Mouse (Mus musculus) heart, embryonic 12.5 days (tissue): Measurements from ENCODE around the gene Ythdf1. TPM values are rescaled to one million over a fixed set of nuclear protein-coding genes. Genes with fewer than 3 reads are reported as not detected.

Experiments
- ATAC-seq: fragments of 200-750 bp; cut with Nextera tagmentation; 2 replicates; pipeline ENCODE4 v1.8.0; 2017; ENCODE audit warnings: moderate TSS enrichment, moderate library complexity; ENCODE audit not compliant: insufficient number of reproducible peaks, low FRiP score
- H3K27ac ChIP-seq: fragments of 300-500 bp; sonication (generic); 2 replicates; pipeline ENCODE4 v1.5.1; 2016; ENCODE audit warnings: mild to moderate bottlenecking, moderate library complexity; ENCODE audit not compliant: poor library complexity, severe bottlenecking
- H3K27me3 ChIP-seq: fragments of 300-500 bp; sonication (generic); replicated peaks from 2 replicates; pipeline ENCODE4 v1.6.1; 2016; ENCODE audit warnings: mild to moderate bottlenecking, moderate library complexity
- H3K36me3 ChIP-seq: fragments of 300-500 bp; sonication (generic); 2 replicates; pipeline ENCODE4 v1.6.1; 2016; ENCODE audit warnings: mild to moderate bottlenecking, moderate library complexity
- H3K4me1 ChIP-seq: fragments of 300-500 bp; sonication (generic); replicated peaks from 2 replicates; pipeline ENCODE4 v1.6.1; 2016; ENCODE audit warnings: mild to moderate bottlenecking
- H3K4me2 ChIP-seq: fragments of 300-500 bp; sonication (generic); 2 replicates; pipeline ENCODE4 v1.6.1; 2016; ENCODE audit warnings: mild to moderate bottlenecking, moderate library complexity
- H3K4me3 ChIP-seq: fragments of 300-500 bp; sonication (generic); 2 replicates; pipeline ENCODE4 v1.5.1; 2016; ENCODE audit warnings: mild to moderate bottlenecking
- H3K9ac ChIP-seq: fragments of 300-500 bp; sonication (generic); 2 replicates; pipeline ENCODE4 v1.6.1; 2016; ENCODE audit warnings: mild to moderate bottlenecking, moderate library complexity
- H3K9me3 ChIP-seq: fragments of 300-500 bp; sonication (generic); replicated peaks from 2 replicates; pipeline ENCODE4 v1.6.1; 2016; ENCODE audit warnings: mild to moderate bottlenecking, moderate library complexity
- WGBS: fragments of 180-500 bp; shearing (Covaris S2); methylation state at CpG from one replicate; pipeline ENCODE4 v1.1.7; 2016; 5-methylcytosine and 5-hydroxymethylcytosine counted together
- polyA plus RNA-seq: library from polyadenylated mRNA; unstranded; fragments of >200 nt; fragmentation: Nextera tagmentation; extraction: Ambion mirVana; gene quantifications from 2 replicates; pipeline ENCODE4 v1.2.1, GENCODE M21; 2016

The Ythdf1 gene
- polyA plus RNA-seq, 1 experiment from 2014 or later: 44.9 TPM

DNA sequence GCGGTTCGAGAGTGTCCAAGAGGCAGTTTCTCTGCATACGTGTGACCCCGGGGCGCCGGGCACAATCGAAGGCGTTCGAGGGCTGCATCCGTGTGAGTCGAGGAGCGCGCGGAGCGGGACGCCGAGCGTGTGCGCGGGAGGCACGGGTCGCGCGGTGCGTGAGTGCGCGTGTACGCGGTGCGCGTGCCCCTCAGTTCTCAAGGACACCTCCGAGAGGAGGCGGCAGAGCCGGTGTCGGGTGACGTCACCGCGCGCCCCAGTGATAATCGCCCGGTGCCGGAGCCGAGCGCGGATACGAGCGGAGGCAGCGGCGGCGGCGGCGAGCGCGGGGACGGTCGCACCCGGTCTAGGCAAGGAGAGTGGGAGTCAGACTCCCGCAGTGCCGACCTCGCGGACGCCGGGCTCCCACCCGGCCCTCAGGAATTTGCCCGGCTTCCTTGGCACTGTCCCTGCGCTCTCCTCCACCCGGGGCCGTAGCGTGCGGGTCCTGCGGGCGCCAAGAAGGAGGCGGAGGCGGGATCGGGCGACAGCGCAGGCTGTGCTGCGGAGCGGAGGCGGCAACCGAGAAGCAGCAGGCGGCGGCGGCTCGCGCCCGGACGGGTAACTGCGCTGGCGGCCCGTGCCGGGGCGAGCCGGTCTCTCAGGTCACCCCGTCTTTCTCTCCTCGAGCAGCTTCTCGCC is 27.8 kb downstream of the Ythdf1 start:
- Histone ChIP-seq H3K27me3 (peaks cover 100% of the 10 kb centered on the region), H3K27ac (no peak overlapping the region), H3K9me3 (no peaks in the 10 kb centered on the region), H3K36me3 (no peaks in the 10 kb centered on the region), H3K9ac (no peak overlapping the region), H3K4me1 (peaks cover 30% of the 10 kb centered on the region), H3K4me2 (peak overlapping the region; percentile 78), H3K4me3 (peak overlapping the region; percentile 51)
- 0 out of 2 replicates have a peak, but pooled peaks have one; percentile 12 for ATAC-seq
- WGBS: under 1% methylated on average over 78 of the region's 97 CpGs

DNA sequence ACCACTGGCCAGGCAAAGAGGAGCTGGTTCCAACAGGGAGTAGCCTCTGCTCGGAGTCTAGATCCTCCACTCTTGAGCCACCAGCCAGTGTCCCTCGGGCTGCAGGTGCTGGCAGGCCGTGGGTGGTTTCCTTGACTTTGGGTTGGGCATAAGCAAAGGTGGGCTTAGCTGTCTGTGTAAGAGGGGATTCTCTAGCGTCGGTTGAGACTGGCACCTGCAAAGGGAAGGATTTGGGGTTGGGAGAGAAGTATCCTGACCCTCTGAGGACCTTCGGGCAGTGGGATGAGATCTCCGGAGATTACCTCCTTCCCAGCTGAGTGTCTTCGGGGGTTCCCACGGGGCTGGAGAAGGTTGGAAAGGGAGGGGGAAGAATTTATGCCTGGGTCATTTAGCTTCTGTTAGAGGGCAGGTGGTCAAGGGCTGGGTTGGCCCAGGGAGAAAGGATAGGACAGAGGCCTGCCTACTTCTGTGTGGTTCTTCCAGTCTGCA is 28.9 kb downstream of the Ythdf1 start:
- Histone ChIP-seq H3K9ac (no peak overlapping the region), H3K4me3 (no peak overlapping the region), H3K27me3 (peaks cover 100% of the 10 kb centered on the region), H3K36me3 (no peaks in the 10 kb centered on the region), H3K27ac (no peak overlapping the region), H3K9me3 (no peaks in the 10 kb centered on the region), H3K4me2 (no peak overlapping the region), H3K4me1 (peaks cover 30% of the 10 kb centered on the region)
- 13% methylated on average over 9 of the region's 9 CpGs for WGBS
- no peak for ATAC-seq

DNA sequence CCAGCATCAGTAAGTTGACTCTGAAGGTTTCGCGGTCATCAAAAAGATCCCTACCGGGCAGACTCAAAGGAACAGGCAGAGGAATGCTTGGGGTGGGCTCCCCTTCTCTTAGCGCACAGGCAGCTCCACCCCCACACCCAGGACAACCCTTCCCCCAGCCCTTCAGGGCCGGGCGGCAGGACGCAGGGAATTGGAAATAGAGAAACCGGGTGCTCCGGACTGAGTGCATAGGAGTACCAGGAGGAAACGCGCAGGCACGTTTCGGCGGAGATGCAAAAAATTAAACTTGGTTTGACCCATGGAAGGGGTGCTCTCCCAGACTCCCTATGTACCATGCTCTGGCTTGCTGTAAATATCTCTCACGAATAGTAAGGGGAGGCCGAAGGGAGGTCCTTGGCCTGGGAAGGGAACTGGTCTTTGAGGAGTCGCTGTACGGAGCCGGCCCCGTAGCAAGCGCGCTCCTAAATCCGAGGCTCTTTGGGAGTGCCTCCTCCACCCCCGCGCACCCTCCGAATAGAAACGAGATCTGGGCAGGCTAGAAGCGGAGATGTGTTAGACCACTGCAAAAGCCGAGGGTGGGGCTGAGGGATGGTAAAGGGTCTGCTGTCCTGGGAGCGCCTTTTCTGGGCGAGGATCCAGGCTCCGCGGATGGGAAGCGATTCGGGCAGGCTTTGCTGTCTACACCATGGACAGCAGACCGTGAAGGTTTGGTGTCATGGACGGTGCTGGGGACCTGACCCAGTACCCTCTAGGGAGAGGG is 29.5 kb downstream of the Ythdf1 start:
- ATAC-seq: no peak
- Histone ChIP-seq H3K36me3 (no peaks in the 10 kb centered on the region), H3K9ac (no peak overlapping the region), H3K27me3 (peaks cover 100% of the 10 kb centered on the region), H3K4me1 (peaks cover 30% of the 10 kb centered on the region), H3K4me2 (peak overlapping the region; percentile 12; the same call in 1 of the 2 replicates), H3K9me3 (no peaks in the 10 kb centered on the region), H3K4me3 (0 out of 2 replicates have a peak overlapping the region, but pooled peaks have one; percentile 9), H3K27ac (no peak overlapping the region)
- 1% methylated on average over 37 of the region's 37 CpGs for WGBS

DNA sequence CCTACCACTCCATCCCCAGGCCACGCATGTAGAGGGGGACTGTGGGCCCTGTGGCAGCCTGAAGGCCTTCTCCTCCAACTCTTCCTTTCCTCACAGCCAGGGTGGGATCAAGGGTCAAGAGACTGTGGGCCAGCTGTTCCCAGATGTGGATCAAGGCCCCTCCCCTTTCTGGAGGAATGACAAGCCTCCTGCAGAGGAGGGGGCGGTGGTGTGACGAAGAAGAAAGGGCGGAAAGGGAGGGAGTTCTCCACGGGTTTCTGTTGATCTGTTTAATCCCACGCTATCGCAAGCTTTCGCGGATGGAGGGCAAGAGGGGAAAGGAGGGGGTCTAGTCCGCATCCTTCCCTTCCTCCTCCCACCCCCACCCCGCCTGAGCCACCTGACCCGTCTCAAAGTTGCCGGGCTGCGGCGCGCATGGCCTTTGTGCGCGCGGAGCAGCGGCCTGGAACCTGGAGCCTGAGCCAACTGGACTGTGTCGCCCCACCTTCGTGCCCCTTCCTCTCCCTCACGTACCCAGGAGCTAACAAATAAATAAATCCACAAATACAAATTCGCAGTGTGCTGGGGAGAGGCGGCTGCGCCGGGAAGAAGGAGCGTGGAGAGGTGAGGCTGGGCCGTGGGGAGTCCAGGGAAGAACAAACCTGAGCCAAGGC is 30.2 kb downstream of the Ythdf1 start:
- Histone ChIP-seq H3K27me3 (peaks cover 100% of the 10 kb centered on the region), H3K4me2 (0 out of 2 replicates have a peak overlapping the region, but pooled peaks have one; percentile 12), H3K4me3 (0 out of 2 replicates have a peak overlapping the region, but pooled peaks have one; percentile 9), H3K4me1 (peaks cover 30% of the 10 kb centered on the region), H3K9ac (no peak overlapping the region), H3K9me3 (no peaks in the 10 kb centered on the region), H3K36me3 (no peaks in the 10 kb centered on the region), H3K27ac (no peak overlapping the region)
- WGBS: 2% methylated on average over 29 of the region's 29 CpGs
- no peak for ATAC-seq

DNA sequence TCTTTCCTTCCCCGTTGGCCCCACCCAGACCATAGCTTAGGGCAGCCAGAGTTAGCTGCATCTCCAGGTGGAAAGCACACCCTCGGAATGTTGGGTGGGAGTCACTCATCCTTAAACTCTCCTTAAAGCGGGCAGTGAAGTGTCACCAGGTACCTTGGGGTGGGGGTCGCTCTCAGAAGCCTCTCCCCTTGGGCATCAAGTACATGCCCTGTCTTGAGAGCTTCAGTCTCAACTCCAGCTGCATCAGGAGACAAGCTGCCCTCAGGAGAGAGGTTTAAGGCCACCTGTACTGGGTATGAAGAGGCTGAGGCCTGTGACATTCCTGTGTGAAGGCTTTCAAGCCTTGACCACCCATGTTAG is 30.8 kb downstream of the Ythdf1 start:
- Histone ChIP-seq H3K36me3 (no peaks in the 10 kb centered on the region), H3K27ac (no peak overlapping the region), H3K9me3 (no peaks in the 10 kb centered on the region), H3K4me3 (no peak overlapping the region), H3K4me1 (peaks cover 30% of the 10 kb centered on the region), H3K9ac (no peak overlapping the region), H3K27me3 (peaks cover 100% of the 10 kb centered on the region), H3K4me2 (no peak overlapping the region)
- 20% methylated on average over 4 of the region's 4 CpGs for WGBS
- no peak for ATAC-seq

DNA sequence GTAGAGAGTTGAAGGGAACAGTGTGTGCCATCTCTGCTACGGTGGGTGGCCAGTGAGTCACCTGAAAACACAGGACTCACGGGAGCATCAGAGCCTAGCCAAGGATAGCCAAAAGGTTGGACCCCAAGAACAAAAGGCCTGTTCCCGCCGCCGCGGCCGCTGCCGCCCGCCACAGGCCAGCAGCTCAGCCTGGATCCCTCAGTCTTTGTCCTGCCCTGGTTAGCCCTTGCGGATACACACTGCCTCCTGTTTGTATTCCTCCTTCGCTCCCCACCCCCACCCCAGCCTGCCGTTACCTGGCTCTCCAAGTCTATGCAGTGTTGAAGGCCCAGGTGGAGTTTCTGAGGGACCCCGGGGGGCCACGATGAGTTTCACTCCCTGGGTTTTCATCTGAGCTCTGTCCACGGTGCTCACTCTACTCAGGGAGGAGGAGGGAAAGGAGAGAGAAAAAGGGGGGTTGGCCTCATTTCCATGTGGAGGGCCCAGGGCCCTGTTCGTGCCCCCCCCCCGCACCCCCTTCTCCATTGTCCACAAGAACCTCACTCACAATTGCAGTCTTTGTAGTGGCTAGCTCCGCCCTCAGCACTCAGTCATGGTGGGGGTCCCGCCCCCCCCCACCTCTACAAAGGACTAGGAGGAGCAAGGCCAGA is 31.4 kb downstream of the Ythdf1 start:
- WGBS: 9% methylated on average over 19 of the region's 19 CpGs

DNA sequence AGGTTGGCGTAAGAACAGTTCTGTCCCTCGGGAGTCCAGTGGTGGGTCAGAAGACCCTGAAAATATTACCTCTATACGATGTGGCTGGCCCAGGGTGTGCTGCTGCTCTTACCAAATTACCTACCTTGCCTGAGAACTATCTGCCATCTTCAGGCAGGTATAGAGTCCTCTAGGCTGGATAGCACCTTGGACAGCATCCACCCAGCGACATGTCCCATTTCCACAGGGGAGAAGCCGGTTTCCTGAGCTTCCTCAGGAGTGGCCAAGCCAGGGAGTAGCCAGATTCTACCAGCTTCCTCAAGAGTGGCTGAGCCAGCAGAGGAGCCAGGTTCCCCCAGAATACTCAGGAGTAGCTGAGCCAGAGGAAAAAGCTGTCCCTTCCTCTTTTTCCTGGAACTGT is 35.5 kb downstream of the Ythdf1 start:
- H3K9ac ChIP-seq: no peak overlapping the region
- no peak overlapping the region for H3K4me3 ChIP-seq
- no peaks in the 10 kb centered on the region for H3K9me3 ChIP-seq
- H3K27me3 ChIP-seq: peaks cover 71% of the 10 kb centered on the region
- no peak overlapping the region for H3K4me2 ChIP-seq
- no peak for ATAC-seq
- H3K27ac ChIP-seq: no peak overlapping the region
- H3K4me1 ChIP-seq: no peaks in the 10 kb centered on the region
- 47% methylated on average over 5 of the region's 5 CpGs for WGBS
- no peaks in the 10 kb centered on the region for H3K36me3 ChIP-seq

More for the DNA sequence above, 31.4 kb downstream of the Ythdf1 start:
- H3K4me1 ChIP-seq: peaks cover 25% of the 10 kb centered on the region
- no peak for ATAC-seq
- H3K36me3 ChIP-seq: no peaks in the 10 kb centered on the region
- H3K27me3 ChIP-seq: peaks cover 99% of the 10 kb centered on the region
- H3K4me2 ChIP-seq: no peak overlapping the region
- H3K4me3 ChIP-seq: no peak overlapping the region
- H3K27ac ChIP-seq: no peak overlapping the region
- H3K9me3 ChIP-seq: no peaks in the 10 kb centered on the region
- H3K9ac ChIP-seq: no peak overlapping the region

DNA sequence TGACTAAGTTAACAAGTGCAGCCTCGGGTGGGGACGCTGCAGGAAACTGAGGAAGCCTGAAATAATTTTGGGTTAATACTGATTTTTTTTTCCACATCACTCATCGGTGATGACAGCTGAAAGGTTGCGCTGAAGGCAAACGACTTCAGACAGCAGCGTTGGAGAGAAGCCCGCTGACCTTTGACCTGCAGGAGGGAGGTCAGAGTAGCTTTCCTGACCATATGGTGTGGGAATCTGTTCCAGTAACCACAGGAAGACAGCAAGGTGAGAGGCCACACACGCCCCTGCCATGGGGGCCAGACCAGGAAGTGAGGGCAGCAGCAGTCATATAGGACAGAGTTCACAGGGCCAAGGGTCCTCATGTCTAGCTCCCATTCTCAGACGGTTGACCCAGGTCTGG is 39.5 kb downstream of the Ythdf1 start:
- no peaks in the 10 kb centered on the region for H3K4me1 ChIP-seq
- H3K9ac ChIP-seq: no peak overlapping the region
- H3K27me3 ChIP-seq: peaks cover 57% of the 10 kb centered on the region
- WGBS: 59% methylated on average over 9 of the region's 9 CpGs
- no peak overlapping the region for H3K4me3 ChIP-seq
- ATAC-seq: no peak
- no peak overlapping the region for H3K27ac ChIP-seq
- H3K9me3 ChIP-seq: no peaks in the 10 kb centered on the region
- H3K4me2 ChIP-seq: no peak overlapping the region
- H3K36me3 ChIP-seq: no peaks in the 10 kb centered on the region

DNA sequence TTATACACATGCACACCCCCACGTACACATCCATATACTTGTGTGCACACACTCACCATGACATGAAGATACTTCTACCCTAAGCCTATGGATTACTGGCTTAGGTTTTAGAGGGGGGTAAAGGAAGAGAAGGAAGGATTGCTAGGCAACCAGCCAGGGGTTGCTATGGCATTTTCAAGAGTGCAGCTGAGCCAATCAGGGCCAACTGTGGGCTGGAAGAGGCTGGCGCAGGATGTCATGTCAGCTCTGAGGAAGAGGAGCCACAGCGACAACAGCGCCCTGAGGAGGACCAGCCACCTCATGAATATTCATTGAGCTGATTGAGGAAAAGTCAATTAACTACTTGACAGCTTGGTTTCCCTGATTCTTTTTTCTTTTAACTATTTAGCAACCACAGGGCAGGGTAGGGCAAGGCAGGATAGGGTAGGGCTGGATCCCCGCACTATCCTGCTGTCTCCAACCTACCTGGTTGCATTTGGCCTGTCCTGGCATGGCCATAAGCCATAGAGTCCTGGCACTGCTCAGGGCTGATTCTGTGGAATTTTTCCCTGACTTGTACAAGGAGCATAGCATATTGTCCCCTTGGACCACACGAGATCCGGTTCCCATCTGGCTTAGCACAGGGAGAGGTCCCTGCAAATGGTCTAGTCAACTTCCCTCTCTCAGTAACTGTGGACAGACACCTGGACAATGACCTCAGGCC is 41.2 kb downstream of the Ythdf1 start:
- Histone ChIP-seq H3K4me2 (no peak overlapping the region), H3K27me3 (peaks cover 39% of the 10 kb centered on the region), H3K4me1 (no peaks in the 10 kb centered on the region), H3K4me3 (no peak overlapping the region), H3K9me3 (no peaks in the 10 kb centered on the region), H3K9ac (no peak overlapping the region), H3K27ac (no peak overlapping the region), H3K36me3 (no peaks in the 10 kb centered on the region)
- ATAC-seq: no peak
- 46% methylated on average over 7 of the region's 7 CpGs for WGBS

DNA sequence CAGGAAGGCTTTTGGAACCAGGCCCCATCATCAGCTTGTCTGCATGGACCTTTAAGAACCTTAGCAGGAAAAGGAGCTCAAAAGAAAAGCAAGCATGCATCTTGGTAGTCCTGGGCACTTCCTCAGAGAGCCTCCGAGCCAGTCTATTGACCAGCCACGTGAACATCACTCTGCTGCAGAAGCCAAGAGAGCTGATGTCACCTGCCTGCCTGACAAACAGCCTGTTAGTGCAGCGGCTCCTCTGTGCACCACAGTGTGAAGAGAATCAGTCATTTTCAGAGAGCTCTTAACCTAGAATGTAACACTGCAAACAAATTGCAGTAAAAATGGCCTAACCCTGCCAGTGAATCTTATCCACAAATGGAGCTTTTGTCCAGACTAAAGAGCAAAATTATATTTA is 50.7 kb downstream of the Ythdf1 start:
- Histone ChIP-seq H3K9ac (no peak overlapping the region), H3K4me2 (no peak overlapping the region), H3K4me1 (no peaks in the 10 kb centered on the region), H3K36me3 (no peaks in the 10 kb centered on the region), H3K27ac (no peak overlapping the region), H3K9me3 (no peaks in the 10 kb centered on the region), H3K27me3 (peaks cover 9% of the 10 kb centered on the region), H3K4me3 (no peak overlapping the region)
- 46% methylated on average over 3 of the region's 3 CpGs for WGBS
- ATAC-seq: no peak
